Mouse (Mus musculus): ENCODE measurements around the gene Ceacam20.
"Not testable (repeated sequence)": the region's sequence is repeated elsewhere in the genome, so short reads cannot be mapped to it uniquely, and the experiment has no call there.

The Ceacam20 gene

DNA sequence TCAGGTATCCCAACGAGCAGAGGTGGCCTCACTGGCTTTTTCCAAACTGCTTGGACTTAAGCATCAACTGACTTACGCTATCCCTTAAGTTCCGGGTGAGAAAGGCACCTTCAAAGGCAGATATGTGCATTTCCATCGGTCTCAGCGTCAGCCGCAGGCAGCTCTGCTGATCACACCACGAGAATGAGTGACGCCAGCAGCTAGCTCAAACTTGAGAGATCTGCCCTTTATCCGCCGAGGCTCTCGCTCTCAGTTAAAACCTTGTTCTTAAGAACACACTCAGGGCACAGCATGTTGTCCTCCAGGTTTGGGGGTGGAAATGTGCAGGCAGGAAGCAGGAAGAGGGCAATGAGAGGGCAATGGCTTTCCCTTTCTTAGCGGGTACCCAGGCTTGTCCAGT, 16.3 kb upstream of the Ceacam20 start:
- no peak for DNase-seq (ENCODE audit: extremely low read depth, low read depth)

DNA sequence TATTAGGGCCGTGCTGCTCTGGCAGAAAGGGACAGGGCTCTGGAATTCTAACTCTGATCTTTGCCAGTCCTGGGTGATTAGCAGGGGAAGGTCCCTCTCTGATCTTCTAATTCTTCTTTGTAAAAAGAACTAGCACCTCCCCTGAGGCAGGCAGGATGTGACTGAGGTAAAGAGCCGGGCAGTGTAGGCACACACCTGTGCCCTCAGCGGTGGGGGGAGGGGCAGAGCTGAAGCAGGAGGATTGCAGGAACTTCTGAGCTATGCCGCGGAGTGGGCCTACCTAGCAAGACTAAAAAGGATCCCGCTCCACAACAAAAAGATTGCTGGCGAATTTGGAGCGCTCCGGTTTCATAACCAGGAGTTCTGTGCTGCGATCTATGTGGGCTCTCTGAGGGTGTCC, 15.2 kb upstream of the Ceacam20 start:
- DNase-seq (ENCODE audit: extremely low read depth, low read depth): no peak

DNA sequence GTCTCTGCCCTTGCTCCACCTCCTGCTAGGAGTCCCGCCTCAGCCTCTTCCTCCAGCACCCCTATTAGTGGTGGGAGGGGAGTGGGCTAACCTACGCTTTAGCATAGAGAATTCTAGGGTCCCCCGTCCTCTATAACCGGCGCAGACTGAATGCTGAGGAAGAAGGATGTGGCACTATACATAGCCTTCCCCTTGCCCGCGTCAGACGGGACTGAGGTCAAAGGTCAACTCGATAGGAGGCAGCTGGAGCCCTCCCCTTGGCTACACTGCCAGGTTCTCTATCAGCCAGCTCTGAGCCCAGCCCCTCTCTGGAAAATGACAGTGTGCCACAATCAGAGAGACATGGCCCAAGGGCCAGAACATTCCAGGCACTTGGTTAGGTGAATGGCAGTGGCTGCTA, 14.6 kb upstream of the Ceacam20 start, which contains the start of gene Igsf23:
Gene Igsf23 (minus strand): TSS at position 168 of the 400 bp plus-strand sequence.
- no peak for DNase-seq (ENCODE audit: extremely low read depth, low read depth)

DNA sequence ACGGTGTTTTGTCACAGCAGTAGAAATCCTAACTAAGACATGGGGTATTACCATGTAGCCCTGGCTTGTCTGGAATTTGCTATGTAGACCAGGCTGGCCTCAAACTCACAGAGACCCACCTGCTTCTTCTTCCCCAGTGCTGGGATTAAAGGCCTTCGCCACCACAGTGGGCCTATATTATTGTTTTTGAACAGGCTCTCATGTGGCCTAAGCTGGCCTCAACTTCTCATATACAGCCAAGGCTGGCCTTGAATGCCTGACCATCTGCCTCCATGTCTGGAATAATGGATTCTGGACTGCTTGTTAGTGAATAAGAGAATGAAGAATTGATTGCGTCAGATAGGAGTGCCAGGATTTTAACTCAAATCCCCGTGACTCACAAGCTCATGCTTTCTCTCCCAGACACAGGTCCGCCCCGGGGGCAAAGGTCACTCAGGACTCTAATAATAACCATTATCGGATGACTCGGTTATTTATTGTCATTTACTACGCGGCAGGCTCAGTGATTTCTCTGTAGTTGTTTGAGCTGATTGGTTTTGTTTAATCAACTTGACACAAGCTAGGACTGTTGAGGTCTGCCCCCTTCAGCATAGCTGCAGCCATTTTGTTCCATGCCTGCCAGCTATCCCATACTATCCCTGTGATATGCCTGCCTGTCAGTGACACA, 12.8 kb upstream of the Ceacam20 start:
- DNase-seq (ENCODE audit: extremely low read depth, low read depth): no peak

DNA sequence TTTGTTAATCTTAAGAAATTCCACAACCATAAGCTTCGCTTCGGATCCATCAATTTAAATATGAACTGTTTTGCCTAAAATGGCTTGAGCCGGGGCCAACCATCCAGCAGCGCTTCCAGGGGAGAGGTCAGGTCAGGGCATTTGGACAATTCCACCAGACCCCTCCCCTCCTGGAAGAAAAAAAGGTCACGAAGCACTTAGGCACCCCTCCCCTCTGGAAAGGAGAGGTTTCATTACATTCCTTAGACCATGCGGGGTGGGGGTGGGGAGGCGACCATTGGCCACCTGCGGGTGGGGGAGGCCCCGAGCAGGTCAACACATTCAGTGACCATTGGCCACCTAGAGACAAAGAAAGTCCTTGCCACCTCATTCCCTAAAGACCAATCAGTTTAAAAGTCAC, 12.2 kb upstream of the Ceacam20 start:
- no peak for DNase-seq (ENCODE audit: extremely low read depth, low read depth)

DNA sequence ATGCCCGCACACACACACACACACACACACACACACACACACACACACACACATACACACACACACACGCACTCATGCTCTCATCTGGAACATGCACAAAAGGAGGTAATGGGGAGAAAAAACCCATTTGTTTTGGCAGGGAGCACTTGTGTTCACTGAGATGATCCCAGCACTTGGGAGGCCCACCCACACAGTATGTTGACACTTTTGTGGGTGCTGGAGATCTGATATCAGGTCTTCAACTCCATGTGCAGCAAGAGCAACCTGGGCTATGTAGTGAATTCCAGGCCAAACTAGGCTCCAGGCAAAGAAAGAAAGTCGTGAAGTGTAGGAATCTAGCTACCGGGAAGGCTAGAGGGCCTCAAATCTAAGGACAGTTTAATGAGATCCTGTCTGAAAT, 9.4 kb upstream of the Ceacam20 start:
- no peak for DNase-seq (ENCODE audit: extremely low read depth, low read depth)

DNA sequence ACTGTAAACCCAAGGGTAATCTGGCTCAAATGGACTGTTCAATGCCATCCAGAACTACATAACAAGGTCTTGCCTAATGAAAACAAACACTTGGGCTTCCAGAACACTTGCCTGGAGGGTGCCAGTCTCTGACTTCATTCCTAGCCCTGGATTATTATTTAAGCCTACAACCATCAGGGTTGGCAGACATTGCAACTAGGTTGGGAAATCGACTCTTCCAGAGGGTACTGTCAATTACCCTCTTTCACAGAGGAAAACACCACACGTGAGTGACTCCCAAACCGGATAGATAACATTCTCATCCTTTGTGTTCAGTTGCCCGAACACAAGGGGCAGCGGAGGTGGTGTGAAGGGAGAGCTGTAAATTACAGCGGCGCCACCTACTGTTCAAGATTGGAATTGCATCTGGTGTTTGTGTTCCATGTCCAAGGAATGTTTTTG, 8.9 kb upstream of the Ceacam20 start:
- peak; percentile 54 for DNase-seq (ENCODE audit: extremely low read depth, low read depth)

DNA sequence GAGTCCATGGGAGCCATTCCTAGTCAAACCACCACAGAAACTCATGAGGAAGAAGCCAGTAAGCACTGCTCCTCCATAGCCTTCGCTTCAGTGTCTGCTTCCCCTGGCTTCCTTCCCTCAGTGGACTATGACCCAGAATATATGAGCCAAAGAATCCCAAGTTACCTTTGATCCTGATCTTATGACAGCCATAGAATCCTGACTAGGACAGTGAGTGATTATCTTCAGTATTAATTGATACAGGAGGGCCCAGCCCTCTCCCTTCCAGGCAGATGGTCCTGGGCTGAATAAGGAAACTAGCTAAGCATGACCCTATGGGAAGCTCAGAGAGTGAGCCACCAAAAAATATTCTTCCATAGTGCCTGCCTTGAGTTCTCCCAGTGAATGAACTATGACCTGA, 2.8 kb upstream of the Ceacam20 start:
- DNase-seq (ENCODE audit: extremely low read depth, low read depth): no peak

DNA sequence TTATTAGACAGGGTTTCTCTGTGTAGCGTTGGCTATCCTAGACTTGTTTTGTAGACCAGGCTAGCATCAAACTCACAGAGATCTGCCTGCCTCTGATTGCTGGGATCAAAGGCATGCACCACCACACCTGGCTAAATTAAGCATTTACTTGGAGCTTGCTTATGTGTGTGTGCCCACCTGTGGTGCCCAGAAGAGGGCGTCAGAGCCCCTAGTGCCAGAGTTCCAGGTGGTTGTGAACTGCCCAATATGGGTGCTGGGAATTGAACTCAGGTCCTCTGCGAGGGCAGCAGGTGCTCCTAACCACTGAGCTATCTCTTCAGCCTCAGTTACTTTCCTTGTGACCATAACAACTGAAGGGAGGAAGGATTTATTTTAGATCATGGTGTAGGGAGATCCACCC, 3.9 kb downstream of the Ceacam20 start:
- no peak for DNase-seq (ENCODE audit: extremely low read depth, low read depth)

DNA sequence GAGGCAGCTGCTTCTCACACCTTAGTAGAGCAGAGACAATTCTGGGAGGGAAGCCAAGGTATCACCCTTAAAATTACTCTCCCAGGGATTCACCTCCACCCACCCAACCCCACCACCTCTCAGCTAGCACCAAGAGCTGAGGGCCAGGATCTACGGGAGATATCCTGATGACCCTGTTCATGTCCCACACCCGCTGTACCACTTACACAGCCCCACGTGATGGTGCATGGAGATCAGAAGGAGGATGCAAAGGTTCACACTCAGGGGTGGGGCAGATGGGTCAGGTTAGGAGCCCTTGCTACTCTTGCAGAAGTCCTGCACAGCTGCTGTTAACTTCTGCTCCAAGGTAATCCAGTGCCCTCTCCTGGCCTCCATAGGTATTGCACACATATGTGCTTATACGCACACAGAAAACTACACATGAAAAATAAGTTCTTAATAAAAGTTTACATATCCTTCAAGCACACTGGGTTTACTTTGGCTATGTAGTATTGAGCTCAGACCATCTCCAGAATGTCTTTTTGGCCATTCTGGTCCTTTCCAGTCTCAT, 4.4 kb downstream of the Ceacam20 start:
- no peak for DNase-seq (ENCODE audit: extremely low read depth, low read depth)

DNA sequence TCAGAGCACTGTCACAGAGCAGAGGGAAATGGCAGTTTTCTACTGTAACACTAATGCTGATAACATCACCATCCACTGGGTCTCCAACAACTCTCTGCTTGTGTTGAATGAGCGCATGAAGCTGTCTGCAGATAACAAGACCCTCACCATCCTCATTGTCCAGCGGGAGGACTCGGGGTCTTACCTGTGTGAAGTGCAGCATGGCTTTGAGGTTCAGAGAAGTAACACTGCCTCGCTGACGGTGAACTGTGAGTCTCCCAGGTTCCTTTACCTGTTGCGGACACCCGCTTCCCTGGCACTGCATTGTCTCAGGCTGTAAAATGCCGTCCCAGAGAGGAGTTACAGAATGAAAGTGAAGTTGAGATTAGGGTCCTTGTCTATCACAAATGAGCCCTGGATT, 5.0 kb downstream of the Ceacam20 start:
- no peak for DNase-seq (ENCODE audit: extremely low read depth, low read depth)

DNA sequence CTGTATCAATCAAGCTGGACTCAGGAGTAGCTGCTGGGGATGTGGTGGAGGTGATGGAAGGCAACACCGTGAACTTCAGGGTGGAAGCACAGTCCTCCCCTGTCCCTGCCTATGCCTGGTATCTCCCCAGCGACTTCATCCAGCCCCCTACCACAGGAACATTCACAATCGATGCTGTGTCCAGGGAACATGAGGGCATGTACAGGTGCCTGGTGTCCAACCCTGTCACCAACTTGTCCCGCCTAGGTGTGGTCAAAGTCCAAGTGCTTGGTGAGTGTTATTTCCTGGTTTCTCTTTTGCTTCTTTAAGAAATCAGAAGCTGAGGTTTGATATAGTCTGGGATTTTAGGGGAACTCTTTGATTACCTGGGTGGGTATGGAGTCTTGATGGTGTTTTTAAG, 6.3 kb downstream of the Ceacam20 start:
- no peak for DNase-seq (ENCODE audit: extremely low read depth, low read depth)

DNA sequence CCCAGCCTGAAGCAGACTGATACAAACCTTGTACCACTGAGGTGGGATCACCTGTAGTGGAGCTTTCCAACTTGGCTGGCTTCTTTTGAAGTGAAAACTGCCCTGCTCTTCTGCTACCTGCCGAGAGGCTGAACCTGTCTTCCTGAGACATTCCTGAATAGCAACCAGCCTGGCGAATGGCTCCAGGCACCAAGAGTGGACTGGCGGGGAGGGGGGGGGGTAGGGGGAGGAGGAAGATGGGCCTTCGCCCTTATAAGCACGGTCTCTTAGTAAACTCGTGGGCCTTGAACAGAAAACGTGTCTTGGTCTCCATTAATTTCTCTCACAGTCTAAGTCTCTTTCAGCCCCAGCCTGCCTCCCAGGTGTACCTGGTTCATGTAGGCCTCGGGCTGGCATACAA, 26.0 kb downstream of the Ceacam20 start, which contains the start of gene Nlrp9b:
Gene Nlrp9b (plus strand): TSS at position 301 of the 400 bp plus-strand sequence.
- DNase-seq (ENCODE audit: extremely low read depth, low read depth): not testable (repeated sequence)

DNA sequence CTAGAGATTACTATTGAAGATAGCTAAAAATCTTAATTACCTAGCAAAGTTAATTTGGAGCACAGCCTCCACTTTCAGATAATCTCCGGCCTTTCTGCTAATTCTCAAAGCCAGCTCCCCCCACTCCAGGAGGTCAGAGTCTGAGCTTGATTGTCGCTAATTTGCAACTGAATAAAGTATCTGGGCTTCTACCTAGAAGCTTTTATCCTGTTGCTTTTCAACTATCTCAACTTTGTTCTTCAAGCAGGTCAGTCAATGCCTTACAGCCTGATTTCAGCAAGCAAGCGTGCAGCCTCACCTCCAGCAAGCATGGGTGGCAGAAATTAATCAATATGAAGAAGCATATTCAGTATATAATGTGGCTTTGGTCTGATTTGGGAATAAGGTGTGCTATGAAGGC, 31.5 kb downstream of the Ceacam20 start:
- not testable (repeated sequence) for DNase-seq (ENCODE audit: extremely low read depth, low read depth)

DNA sequence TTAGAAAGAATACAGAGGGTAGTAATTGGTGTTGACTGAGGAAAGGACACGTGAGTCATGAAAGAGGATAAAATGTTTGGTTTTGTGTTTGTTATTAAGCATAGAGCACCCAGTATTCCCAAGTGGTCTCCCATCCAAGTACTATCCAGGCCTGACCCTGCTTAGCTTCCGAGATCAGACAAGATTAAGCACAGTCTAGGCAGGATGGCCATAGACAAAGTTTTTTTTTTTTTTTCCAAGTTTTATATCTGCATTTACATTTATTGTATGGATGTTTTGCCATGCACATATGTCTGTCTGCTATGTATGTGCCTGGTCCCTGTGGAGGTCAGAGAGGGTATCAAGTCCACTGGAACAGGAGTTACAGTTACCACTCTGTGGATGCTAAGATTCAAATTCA, 44.8 kb downstream of the Ceacam20 start:
- no peak for DNase-seq (ENCODE audit: extremely low read depth, low read depth)
